Mouse (Mus musculus) ovary, adult 2 months (tissue): Measurements from ENCODE around the gene 9630041A04Rik. TPM values are rescaled to one million over a fixed set of nuclear protein-coding genes. Genes with fewer than 3 reads are reported as not detected.

Experiments
- polyA plus RNA-seq: library from polyadenylated mRNA; depleted of rRNA; stranded (reverse); fragments of >200 nt; gene quantifications from 2 replicates; pipeline ENCODE4 v1.2.3, GENCODE M21; 2012; rRNA removed

9630041A04Rik gene
- polyA plus RNA-seq: not detected in 2 replicates

GRCm38 (mm10) chr9:101861596-101862471 lies at the start of gene 9630041A04Rik:
TSS of gene 9630041A04Rik (plus strand) at chr9:101861841.

